Mouse (Mus musculus) CD4-positive, CD25-positive, alpha-beta regulatory T cell, adult 4 months (primary cell): ENCODE data around the gene Rab11fip4. TPM values are rescaled to one million over a fixed set of nuclear protein-coding genes. Genes with fewer than 3 reads are reported as not detected.

Experiments used
- ATAC-seq: one replicate; pipeline ENCODE4 v1.8.0; 2017
- polyA plus RNA-seq, 2 experiments: library from polyadenylated mRNA; unstranded; fragments of 100-300 nt; shearing (Covaris generic); gene quantifications; one replicate each; pipeline ENCODE4 v1.2.1; 2017

Rab11fip4 gene
- polyA plus RNA-seq, 2 experiments from 2014 or later: 8.3 to 13.0 TPM

- ATAC-seq: no peak
Measured at GRCm38 (mm10) chr11:79714082-79714742, 123.2 kb downstream of the Rab11fip4 start.

GRCm38 (mm10) chr11:79714743-79715110 is 123.7 kb downstream of the Rab11fip4 start:
- ATAC-seq: no peak

GRCm38 (mm10) chr11:79715316-79715715 is 124.3 kb downstream of the Rab11fip4 start:
- ATAC-seq: no peak

- no peak for ATAC-seq
Measured at GRCm38 (mm10) chr11:79715733-79716452, 124.9 kb downstream of the Rab11fip4 start.

- ATAC-seq: no peak
Measured at GRCm38 (mm10) chr11:79716453-79716749, 125.4 kb downstream of the Rab11fip4 start.

GRCm38 (mm10) chr11:79717271-79717670 is 126.3 kb downstream of the Rab11fip4 start:
- ATAC-seq: no peak

GRCm38 (mm10) chr11:79717801-79718200 is 126.8 kb downstream of the Rab11fip4 start:
- ATAC-seq: no peak

- no peak for ATAC-seq
Measured at GRCm38 (mm10) chr11:79718202-79718601, 127.2 kb downstream of the Rab11fip4 start.

- no peak for ATAC-seq
Measured at GRCm38 (mm10) chr11:79718829-79719346, 127.9 kb downstream of the Rab11fip4 start.

- ATAC-seq: no peak
Measured at GRCm38 (mm10) chr11:79720737-79721136, 129.7 kb downstream of the Rab11fip4 start.

GRCm38 (mm10) chr11:79722811-79723210 is 131.8 kb downstream of the Rab11fip4 start:
- ATAC-seq: no peak

GRCm38 (mm10) chr11:79725005-79725404 is 134.0 kb downstream of the Rab11fip4 start:
- ATAC-seq: no peak

GRCm38 (mm10) chr11:79729231-79730047 is 138.4 kb downstream of the Rab11fip4 start:
- no peak for ATAC-seq

- ATAC-seq: no peak
Measured at GRCm38 (mm10) chr11:79730462-79730861, 139.4 kb downstream of the Rab11fip4 start.

- ATAC-seq: no peak
Measured at GRCm38 (mm10) chr11:79731476-79731875, 140.5 kb downstream of the Rab11fip4 start.

- ATAC-seq: no peak
Measured at GRCm38 (mm10) chr11:79733013-79733412, 142.0 kb downstream of the Rab11fip4 start.

- no peak for ATAC-seq
Measured at GRCm38 (mm10) chr11:79736232-79737006, 145.4 kb downstream of the Rab11fip4 start.

GRCm38 (mm10) chr11:79737126-79737697 is 146.2 kb downstream of the Rab11fip4 start:
- ATAC-seq: no peak

- no peak for ATAC-seq
Measured at GRCm38 (mm10) chr11:79737865-79738502, 147.0 kb downstream of the Rab11fip4 start.

- no peak for ATAC-seq
Measured at GRCm38 (mm10) chr11:79738725-79739558, 147.9 kb downstream of the Rab11fip4 start.
